Mouse (Mus musculus): Measurements from ENCODE around the gene Rbmxl2. TPM values are rescaled to one million over a fixed set of nuclear protein-coding genes. Genes with fewer than 3 reads are reported as not detected.

Gene Rbmxl2
- not detected in 2 replicates for polyA plus RNA-seq (2012)

DNA sequence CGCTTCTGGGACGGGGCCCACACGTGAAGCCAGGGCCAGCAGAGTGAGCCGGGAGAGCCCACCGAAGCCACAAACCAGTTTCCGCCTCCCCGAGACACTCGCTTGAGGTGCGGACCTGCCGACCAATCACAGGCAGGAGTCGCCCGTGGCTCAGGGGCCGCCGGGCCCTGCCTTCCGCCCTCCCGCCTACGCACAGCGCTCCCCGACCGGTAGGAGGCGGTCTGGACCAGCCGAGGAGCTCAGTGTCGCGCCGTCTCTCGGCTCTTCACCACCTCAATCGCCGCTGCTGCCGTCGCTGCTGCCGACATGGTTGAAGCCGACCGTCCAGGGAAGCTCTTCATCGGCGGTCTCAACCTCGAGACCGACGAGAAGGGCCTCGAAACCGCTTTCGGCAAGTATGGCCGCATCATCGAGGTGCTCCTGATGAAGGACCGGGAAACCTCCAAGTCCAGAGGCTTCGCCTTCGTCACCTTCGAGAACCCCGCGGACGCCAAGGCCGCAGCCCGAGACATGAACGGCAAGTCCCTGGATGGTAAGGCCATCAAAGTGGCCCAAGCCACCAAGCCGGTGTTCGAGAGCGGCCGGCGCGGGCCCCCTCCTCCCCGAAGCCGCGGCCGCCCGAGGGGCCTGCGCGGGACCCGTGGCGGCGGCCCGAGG is at the start of gene Rbmxl2:
TSS of gene Rbmxl2 (plus strand) at position 242 of the 657 bp plus-strand sequence.
- TF ChIP-seq GATA1 (IDR thresholded peaks at IDR 0.05; ENCODE audit: low read length) = no peak

DNA sequence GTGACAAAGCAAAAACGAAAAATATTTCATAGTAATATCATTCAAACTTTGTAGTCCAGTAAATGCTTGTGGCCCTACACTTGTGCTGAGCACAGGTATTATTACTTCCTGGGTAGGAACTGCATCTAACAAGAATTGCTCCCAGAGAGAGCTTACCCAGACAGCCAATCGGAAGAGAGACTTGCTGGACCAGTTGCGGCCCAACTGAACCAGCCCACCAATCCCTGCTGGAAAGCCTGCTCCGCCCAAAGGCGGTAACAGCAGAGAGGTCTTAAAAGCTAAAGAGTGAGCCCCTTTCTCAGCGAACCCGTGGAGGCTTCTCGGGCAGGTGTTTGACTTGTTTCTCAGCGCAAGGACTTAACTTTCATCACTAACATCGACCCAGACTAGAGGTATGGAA is 42.6 kb upstream of the Rbmxl2 start, which contains the start of gene Nlrp14:
TSS of gene Nlrp14 (plus strand) at position 301 of the 400 bp plus-strand sequence.
- TF ChIP-seq GATA1 (IDR thresholded peaks at IDR 0.05; ENCODE audit: low read length) = no peak

DNA sequence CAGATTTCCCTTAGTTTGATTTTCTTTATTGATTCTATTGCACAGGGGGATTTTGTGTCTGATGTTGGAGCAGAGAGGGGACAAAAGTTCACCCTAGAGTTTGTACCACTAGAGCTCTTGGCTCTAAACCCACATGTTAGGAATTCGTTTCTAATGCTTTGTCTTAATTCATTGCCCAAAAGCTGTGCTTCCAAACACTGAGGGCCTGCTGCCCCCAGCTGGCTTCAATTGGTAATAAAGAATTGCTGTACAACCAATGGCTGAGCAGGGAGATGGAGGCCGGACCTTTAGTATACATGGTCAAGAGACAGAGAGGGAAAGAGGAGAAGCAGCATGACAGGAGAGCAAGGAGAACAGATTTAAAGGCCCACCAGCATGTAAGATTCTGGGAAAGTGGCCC is 28.8 kb upstream of the Rbmxl2 start:
- TF ChIP-seq GATA1 (IDR thresholded peaks at IDR 0.05; ENCODE audit: low read length) = no peak

DNA sequence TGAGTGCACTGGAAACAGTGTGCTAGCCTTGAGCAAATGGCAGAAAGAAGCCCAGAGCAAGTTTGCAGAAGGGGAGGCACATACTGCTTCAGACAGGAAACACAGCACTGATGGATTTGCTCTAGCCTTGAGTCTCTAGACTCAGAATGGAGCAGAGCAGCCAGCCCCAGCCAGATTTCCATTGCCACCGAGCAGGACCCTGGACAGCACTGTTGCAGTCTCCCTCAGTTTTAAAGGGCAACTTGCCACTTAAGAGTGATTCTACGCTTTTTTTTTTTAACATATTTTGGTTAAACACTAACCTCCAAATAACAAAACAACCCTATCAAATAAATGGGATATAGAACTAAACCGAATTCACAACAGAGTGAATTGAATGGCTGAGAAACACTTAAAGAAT is 7.4 kb upstream of the Rbmxl2 start:
- no peak for TF ChIP-seq GATA1 (IDR thresholded peaks at IDR 0.05; ENCODE audit: low read length)

DNA sequence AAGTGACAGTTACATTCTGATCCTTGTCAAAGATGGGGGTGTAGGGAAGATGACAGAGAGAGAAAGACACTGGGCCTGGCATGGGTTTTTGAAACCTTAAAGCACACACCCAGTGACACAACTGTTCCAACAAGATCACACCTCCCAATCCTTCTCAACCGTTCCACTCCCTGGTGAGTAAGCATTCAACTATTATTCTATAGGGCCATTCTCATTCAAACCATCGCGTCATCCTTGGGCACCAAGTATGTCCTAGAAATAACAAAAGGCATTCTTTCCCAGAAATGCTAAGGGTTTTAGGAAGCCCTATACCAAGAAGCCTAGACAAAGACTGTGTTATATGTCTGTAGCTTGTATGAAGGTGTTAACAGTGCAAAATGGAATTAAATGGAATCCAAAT is 1.4 kb upstream of the Rbmxl2 start:
- TF ChIP-seq GATA1 (IDR thresholded peaks at IDR 0.05; ENCODE audit: low read length) = no peak

DNA sequence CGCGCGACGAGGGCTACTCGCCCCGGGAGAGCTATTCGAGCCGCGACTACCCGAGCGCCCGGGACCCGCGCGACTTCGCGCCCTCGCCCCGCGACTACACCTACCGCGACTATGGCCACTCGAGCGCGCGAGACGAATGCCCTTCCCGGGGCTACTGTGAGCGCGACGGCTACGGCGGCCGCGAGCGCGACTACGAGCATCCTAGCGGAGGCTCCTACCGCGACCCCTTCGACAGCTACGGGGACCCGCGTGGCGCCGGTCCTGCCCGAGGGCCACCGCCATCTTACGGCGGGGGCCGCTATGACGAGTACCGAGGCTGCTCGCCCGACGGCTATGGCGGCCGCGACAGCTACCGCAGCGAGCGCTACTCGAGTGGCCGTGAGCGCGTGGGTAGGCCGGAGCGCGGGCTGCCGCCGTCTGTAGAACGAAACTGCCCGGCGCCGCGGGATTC is 906 bp downstream of the Rbmxl2 start:
- TF ChIP-seq GATA1 (IDR thresholded peaks at IDR 0.05; ENCODE audit: low read length) = no peak

DNA sequence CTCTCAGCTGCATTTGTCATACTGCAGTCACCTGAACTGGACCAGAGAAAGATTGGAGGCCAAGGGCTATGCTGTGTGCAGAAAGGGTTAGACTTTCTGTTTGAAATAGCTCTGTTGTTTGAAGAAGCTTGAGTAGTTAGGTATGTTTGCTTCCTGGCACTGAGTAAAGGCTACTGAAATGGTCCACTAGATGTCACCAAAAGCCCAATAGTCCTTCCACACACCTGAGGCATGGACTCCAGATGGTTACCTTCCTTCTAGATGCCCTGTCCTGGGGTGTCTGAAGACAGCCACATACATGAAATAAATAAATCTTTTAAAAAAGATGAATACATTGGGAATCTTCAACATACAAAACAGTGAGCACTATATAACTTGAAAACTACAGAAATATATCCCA is 6.5 kb downstream of the Rbmxl2 start:
- no peak for TF ChIP-seq GATA1 (IDR thresholded peaks at IDR 0.05; ENCODE audit: low read length)

DNA sequence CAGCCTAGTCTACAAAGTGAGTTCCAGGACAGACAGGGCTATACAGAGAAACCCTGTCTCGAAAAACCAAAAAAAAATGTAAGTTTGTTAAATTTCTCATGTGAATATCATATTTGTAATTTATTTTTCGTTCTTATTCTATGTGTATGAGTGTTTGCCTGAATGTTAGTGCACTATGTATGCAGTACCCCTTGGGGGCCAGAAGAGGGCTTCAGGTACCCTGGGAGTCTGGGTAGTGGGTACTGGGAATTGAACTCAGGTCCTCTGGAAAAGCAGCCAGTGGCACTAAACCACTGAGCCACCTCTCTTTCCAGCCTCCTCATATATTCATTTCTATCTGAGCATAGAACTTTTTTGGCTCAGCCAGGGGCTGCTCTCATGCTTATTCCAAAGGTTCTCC is 7.6 kb downstream of the Rbmxl2 start:
- no peak for TF ChIP-seq GATA1 (IDR thresholded peaks at IDR 0.05; ENCODE audit: low read length)

DNA sequence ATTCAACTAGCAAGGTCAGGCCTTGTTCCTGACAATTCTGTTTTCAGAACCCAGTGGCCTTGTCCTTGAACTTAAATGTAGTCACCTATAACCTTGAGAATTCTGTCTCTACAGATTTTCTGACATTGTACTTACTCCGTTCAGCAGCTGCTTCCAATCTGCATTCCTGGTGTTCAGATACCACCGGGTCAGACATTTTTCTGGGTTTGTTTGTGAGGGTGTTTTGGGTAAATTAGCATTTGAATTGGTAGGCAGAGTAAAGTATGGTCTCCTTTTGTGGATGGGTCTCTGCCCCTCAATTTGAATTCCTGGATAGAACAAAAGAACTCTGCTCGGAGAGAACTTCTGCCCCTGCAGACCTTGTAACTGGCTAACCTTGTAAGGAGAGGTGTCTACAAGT is 27.6 kb downstream of the Rbmxl2 start:
- no peak for TF ChIP-seq GATA1 (IDR thresholded peaks at IDR 0.05; ENCODE audit: low read length)

DNA sequence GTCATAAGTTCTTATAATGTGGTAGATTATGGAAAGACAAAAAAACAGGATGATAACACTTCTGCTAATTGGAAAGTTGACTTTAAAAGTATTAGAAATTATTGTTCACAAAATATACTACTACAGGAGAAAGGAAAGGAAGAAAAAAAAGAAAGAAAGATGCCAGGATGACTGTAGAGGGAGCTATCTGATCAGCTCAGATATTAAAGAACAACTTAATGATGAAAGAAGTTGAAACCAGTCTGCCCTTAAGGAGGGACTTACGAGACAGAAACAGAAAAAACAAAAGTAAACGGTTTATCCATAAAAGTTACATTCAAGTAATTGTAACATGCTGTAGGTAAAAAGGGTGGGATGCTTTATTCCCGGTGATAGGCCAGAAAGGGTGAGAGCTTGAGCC is 28.3 kb downstream of the Rbmxl2 start:
- no peak for TF ChIP-seq GATA1 (IDR thresholded peaks at IDR 0.05; ENCODE audit: low read length)

DNA sequence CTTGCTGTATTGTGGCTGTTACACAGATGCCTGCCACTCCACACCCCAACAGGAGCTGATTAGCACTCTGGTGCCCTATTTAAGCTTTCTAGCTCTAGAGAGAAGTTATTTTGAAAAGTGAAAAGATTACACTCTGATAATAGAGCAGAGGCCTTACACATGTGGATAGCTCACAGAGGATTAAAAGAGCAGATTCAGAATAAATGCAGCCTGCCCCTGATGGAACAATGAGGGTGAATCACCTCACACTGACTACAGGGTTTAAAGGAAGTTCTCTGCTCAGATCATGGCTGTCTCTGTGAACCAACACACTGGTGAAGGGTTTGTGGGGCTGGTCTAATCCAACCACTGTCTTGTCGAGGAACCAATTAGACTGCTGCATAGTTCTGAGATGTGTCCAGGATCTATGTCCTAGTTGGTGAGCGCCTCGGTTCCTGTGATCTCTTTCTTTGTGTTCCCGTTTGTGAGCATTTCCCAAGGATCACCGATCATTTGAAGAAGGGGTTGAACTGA is 32.2 kb downstream of the Rbmxl2 start:
- TF ChIP-seq GATA1 (IDR thresholded peaks at IDR 0.05; ENCODE audit: low read length) = no peak

DNA sequence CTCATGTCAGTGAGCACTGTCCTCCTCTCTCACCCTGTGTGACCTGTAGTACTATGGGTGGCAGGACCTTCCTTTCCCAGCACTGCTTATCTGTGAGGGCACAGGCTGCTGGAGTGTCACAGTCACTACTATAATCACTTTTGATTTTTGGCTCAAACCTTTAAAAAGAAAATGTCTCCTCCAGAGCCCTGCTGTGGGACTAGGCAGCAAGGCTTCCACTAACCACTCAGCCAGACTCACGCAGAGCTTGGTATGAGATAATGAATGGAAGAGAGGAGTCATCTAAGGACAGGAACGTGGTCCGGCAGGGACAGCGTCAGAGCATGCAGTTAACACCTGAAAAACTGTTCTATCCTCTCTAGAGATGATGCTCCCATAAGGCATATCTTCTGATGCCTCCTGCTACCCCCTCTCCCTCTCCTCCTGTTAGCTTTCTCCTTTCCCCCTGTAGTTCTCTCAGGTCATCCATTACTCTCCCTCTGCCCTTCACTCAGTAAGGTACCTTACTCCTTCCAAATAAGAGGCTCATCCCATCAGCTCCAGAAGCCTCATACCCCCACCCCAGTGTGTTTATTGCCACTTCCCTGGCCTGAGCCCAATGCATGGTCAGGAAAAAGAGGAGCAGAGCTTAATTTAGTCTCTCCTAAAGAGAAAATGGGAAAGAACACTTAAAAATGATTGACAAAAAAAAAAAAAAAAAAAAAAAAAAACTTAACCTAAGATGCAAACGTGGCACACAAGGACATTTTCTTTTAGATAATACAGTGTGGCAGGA is 41.2 kb downstream of the Rbmxl2 start:
- no peak for TF ChIP-seq GATA1 (IDR thresholded peaks at IDR 0.05; ENCODE audit: low read length)

DNA sequence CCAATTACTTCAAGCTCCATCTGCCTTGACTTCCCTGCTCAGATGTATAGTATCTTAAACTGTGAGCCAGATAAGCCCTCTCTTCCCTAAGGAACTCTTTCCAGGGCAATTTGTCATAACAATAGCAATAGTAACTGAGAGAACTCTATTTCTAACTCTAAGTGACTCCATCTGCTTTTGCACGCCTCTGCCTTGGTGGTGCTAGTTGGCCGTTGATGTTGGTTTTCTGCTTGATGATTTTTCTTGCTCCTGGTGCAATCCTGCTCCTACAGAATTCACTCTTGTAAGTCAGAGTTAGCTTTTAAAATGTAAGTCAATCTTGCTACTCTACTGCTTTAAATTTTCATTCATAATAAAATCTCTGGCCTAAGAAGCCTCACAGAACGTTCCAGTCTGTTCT is 44.1 kb downstream of the Rbmxl2 start:
- no peak for TF ChIP-seq GATA1 (IDR thresholded peaks at IDR 0.05; ENCODE audit: low read length)

DNA sequence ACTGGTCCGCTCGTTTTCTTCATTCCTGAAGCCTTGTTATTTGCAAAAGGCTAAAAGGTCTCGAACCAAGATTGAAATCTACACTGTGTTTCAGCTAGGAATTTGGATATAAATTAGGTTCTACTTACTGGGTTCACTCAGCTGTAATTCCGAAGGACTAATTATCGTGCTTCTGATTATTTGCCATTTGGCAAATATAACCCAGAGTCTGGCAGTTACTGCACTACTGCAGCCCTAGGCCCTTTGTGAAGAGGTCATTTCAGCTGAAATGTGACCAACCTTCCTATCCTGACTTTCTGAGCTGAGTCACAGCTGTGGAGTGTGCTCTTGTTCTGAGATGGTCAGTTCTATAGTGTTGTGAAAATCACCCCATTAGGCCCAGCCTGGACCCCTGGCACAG is 50.7 kb downstream of the Rbmxl2 start:
- no peak for TF ChIP-seq GATA1 (IDR thresholded peaks at IDR 0.05; ENCODE audit: low read length)

Other genes with a start within 250 kb of the Rbmxl2 start
- not detected in 2 replicates for gene Olfr6, start 245.5 kb upstream of the Rbmxl2 start, polyA plus RNA-seq (2012)
- gene Olfr711, start 234.0 kb upstream of the Rbmxl2 start, polyA plus RNA-seq (2012) = not detected in 2 replicates
- gene Olfr2, start 203.4 kb upstream of the Rbmxl2 start, polyA plus RNA-seq (2012) = not detected in 2 replicates
- not detected in 2 replicates for gene Olfr713, start 178.3 kb upstream of the Rbmxl2 start, polyA plus RNA-seq (2012)
- not detected in 2 replicates for gene Olfr714, start 138.5 kb upstream of the Rbmxl2 start, polyA plus RNA-seq (2012)
- gene Olfr17, start 116.2 kb upstream of the Rbmxl2 start, polyA plus RNA-seq (2012) = not detected in 2 replicates
- not detected in 2 replicates for gene Olfr715b, start 99.1 kb upstream of the Rbmxl2 start, polyA plus RNA-seq (2012)
- not detected in 2 replicates for gene Olfr715, start 78.4 kb upstream of the Rbmxl2 start, polyA plus RNA-seq (2012)
- gene Olfr716, start 71.1 kb upstream of the Rbmxl2 start, polyA plus RNA-seq (2012) = not detected in 2 replicates
- gene Nlrp14, start 42.5 kb upstream of the Rbmxl2 start, polyA plus RNA-seq (2012) = not detected in 2 replicates
- not detected in 2 replicates for gene Syt9, start 161.3 kb downstream of the Rbmxl2 start, polyA plus RNA-seq (2012)